Mouse (Mus musculus) forebrain, embryonic 10.5 days (tissue): ENCODE data around the gene Plau. TPM values are rescaled to one million over a fixed set of nuclear protein-coding genes. Genes with fewer than 3 reads are reported as not detected.

ENCODE experiments used
- DNase-seq: peaks from one replicate; pipeline ENCODE4 v3.0.0-alpha.2; 2017; ENCODE audit warnings: low spot score; ENCODE audit errors: extremely low spot score
- H3K27ac ChIP-seq: fragments of 300-500 bp; sonication (generic); 2 replicates; pipeline ENCODE4 v1.5.1; 2016; ENCODE audit warnings: mild to moderate bottlenecking
- H3K27me3 ChIP-seq: fragments of 300-500 bp; sonication (generic); 2 replicates; pipeline ENCODE4 v1.6.1; 2016; ENCODE audit warnings: mild to moderate bottlenecking; ENCODE audit not compliant: poor library complexity, severe bottlenecking
- H3K36me3 ChIP-seq: fragments of 300-500 bp; sonication (generic); replicated peaks from 2 replicates; pipeline ENCODE4 v1.6.1; 2016; ENCODE audit warnings: mild to moderate bottlenecking, moderate library complexity
- H3K4me1 ChIP-seq: fragments of 300-500 bp; sonication (generic); 2 replicates; pipeline ENCODE4 v1.6.1; 2016
- H3K4me3 ChIP-seq: fragments of 300-500 bp; sonication (generic); 2 replicates; pipeline ENCODE4 v1.5.1; 2016; ENCODE audit warnings: mild to moderate bottlenecking, moderate library complexity
- H3K9me3 ChIP-seq: fragments of 300-500 bp; sonication (generic); 2 replicates; pipeline ENCODE4 v1.6.1; 2016; ENCODE audit warnings: mild to moderate bottlenecking, moderate library complexity
- WGBS: fragments of 180-500 bp; shearing (Covaris S2); methylation state at CpG from one replicate; pipeline ENCODE4 v1.1.7; 2016; 5-methylcytosine and 5-hydroxymethylcytosine counted together
- polyA plus RNA-seq: library from polyadenylated mRNA; unstranded; fragments of >200 nt; fragmentation: Nextera tagmentation; extraction: Ambion mirVana; gene quantifications from 2 replicates; pipeline ENCODE4 v1.2.1, GENCODE M21; 2016

The Plau gene
- polyA plus RNA-seq, 1 experiment from 2014 or later: 0.40 TPM

- WGBS: 76% methylated on average over 7 of the region's 7 CpGs
- no peak for DNase-seq
- Histone ChIP-seq H3K27me3 (no peaks in the 10 kb centered on the region), H3K4me1 (no peaks in the 10 kb centered on the region), H3K27ac (no peak overlapping the region), H3K36me3 (no peaks in the 10 kb centered on the region), H3K9me3 (no peaks in the 10 kb centered on the region), H3K4me3 (no peak overlapping the region)
Measured at GRCm38 (mm10) chr14:20811779-20812406, 24.6 kb upstream of the Plau start.

DNA sequence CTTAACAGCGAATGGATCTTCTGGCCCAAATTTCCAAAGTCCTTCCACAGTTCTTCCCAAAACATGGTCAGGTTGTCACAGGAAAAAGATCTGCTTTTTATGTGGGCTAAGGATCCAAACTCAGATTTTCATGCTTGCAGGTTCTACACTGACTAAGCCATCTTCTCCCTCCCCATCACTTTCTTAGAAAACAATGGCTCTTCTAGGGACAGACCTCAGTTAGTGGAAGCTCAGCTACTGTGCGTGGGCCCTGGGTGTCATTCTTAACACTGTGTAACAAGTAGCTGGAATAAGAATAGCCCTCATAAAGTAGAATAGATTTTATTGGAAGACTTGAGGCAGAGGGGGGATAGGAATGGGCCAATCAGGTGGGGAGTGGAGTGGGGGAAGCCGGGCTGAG, 21.0 kb upstream of the Plau start:
- H3K4me3 ChIP-seq: no peak overlapping the region
- no peaks in the 10 kb centered on the region for H3K9me3 ChIP-seq
- no peaks in the 10 kb centered on the region for H3K27me3 ChIP-seq
- no peak for DNase-seq
- H3K27ac ChIP-seq: no peak overlapping the region
- 90% methylated on average over 3 of the region's 3 CpGs for WGBS
- no peaks in the 10 kb centered on the region for H3K36me3 ChIP-seq
- no peaks in the 10 kb centered on the region for H3K4me1 ChIP-seq

DNA sequence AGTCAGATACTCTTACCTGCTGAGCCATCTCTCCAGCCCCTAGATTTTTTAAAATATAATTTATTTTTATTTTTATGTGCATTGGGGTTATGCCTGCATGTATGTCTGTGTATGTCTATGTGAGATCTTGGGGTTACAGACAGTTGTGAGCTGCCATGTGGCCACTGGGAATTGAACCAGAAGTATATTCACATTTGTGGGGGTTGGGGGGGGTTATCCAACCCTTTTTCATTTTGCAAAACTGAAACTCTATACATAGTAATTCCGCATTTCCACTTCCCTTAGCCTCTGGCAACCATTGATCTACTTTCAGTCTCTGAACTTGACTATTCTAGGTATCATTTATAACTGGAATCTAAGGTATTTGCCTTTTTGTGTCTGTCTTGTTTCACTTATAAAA, 11.9 kb upstream of the Plau start:
- H3K9me3 ChIP-seq: no peaks in the 10 kb centered on the region
- H3K27ac ChIP-seq: no peak overlapping the region
- H3K4me1 ChIP-seq: no peaks in the 10 kb centered on the region
- DNase-seq: no peak
- no peak overlapping the region for H3K4me3 ChIP-seq
- no peaks in the 10 kb centered on the region for H3K36me3 ChIP-seq
- 88% methylated on average over 1 of the region's 1 CpGs for WGBS
- no peaks in the 10 kb centered on the region for H3K27me3 ChIP-seq

- no peak for DNase-seq
- no peaks in the 10 kb centered on the region for H3K9me3 ChIP-seq
- 91% methylated on average over 2 of the region's 2 CpGs for WGBS
Measured at GRCm38 (mm10) chr14:20825516-20825915, 10.9 kb upstream of the Plau start.

GRCm38 (mm10) chr14:20827061-20827460, 9.4 kb upstream of the Plau start:
- no peak overlapping the region for H3K27ac ChIP-seq
- H3K9me3 ChIP-seq: no peaks in the 10 kb centered on the region
- no peaks in the 10 kb centered on the region for H3K36me3 ChIP-seq
- 83% methylated on average over 8 of the region's 8 CpGs for WGBS
- H3K4me3 ChIP-seq: no peak overlapping the region
- no peaks in the 10 kb centered on the region for H3K4me1 ChIP-seq
- DNase-seq: no peak
- H3K27me3 ChIP-seq: no peaks in the 10 kb centered on the region

More at GRCm38 (mm10) chr14:20825516-20825915, 10.9 kb upstream of the Plau start:
- Histone ChIP-seq H3K27ac (no peak overlapping the region), H3K27me3 (no peaks in the 10 kb centered on the region), H3K4me3 (no peak overlapping the region), H3K36me3 (no peaks in the 10 kb centered on the region), H3K4me1 (no peaks in the 10 kb centered on the region)

DNA sequence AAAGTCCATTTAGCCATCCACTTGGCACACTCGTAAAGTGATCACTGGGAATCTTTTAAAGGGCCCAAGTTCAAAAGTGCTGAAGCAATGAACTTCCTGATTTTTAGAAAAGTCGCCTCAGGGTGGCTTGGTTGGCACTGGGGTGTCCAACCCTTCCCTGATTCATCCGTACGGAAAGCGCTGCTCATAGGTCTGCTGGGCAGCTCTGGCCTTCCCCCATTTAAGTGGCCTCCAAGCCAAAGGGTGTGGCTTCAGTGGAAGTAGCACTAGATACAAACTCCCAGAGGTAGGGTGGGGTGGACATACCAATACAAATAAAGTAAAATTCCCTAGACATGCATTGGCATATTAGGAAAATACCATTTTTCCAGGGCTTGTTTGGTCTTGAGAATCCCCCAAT, 9.0 kb upstream of the Plau start:
- WGBS: 90% methylated on average over 5 of the region's 5 CpGs
- Histone ChIP-seq H3K27me3 (no peaks in the 10 kb centered on the region), H3K9me3 (no peaks in the 10 kb centered on the region), H3K4me1 (no peaks in the 10 kb centered on the region), H3K27ac (no peak overlapping the region), H3K36me3 (no peaks in the 10 kb centered on the region), H3K4me3 (no peak overlapping the region)
- DNase-seq: no peak

DNA sequence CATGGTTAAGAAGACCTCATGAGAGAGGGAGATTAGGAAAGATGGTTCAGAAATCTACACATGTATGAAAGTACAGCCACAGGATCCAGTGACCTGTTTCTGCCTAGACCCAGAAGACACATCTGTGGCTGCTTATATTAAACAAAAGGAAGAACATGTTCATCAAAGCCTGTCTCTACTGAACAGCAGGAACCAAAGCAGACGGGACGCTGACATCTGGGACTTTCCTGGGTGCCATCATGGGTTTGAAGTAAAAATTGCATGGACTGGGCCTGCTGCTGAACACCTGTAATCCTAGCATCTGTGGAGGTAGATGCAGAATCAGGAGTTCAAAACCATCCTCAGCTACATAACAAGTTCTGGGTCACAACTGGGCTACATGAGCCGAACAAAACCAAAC, 7.9 kb upstream of the Plau start:
- no peak overlapping the region for H3K4me3 ChIP-seq
- H3K9me3 ChIP-seq: no peaks in the 10 kb centered on the region
- H3K27me3 ChIP-seq: no peaks in the 10 kb centered on the region
- H3K4me1 ChIP-seq: no peaks in the 10 kb centered on the region
- no peak for DNase-seq
- 89% methylated on average over 3 of the region's 3 CpGs for WGBS
- no peak overlapping the region for H3K27ac ChIP-seq
- no peaks in the 10 kb centered on the region for H3K36me3 ChIP-seq

DNA sequence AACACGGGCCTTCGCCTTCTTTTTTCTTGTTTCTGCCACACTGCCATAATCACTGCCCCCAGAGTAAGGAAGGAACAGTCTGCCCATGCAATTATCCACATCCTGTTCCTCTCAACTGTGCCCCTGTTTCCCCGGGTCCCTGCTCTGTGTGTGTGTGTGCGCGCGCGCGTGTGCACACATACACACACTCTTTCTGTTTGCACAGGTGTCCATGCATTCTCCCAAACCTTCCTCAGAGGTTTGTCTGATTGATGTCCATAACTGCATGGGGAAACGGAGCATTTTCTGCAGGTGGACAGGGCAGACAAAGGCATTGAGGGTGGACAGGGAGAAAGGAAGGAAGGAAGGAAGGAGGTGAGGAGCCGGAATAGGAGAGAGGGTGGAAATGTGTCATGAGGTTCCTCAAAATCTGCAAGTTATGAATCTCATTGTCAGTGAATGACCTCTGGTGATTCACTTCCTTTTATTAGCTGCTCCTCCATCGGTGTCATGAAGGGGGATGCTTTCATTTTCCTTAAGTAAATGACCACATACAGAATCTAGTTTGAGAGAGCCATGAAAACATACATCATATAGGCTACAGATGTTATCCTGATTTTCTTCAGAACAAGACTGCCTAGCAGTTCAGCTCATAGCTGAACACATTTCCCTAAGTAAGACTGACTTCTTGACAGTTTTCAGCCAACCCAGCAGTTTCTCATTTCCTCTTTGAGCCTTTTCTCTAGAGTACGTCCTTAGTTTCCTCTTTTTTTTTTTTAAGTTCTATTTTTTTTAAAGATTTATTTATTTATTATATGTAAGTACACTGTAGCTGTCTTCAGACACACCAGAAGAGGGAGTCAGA, 6.7 kb upstream of the Plau start:
- Histone ChIP-seq H3K4me3 (no peak overlapping the region), H3K9me3 (no peaks in the 10 kb centered on the region), H3K27me3 (peaks cover 3% of the 10 kb centered on the region; the same call in 1 of the 2 replicates), H3K36me3 (no peaks in the 10 kb centered on the region), H3K4me1 (no peaks in the 10 kb centered on the region), H3K27ac (no peak overlapping the region)
- no peak for DNase-seq
- WGBS: 90% methylated on average over 12 of the region's 12 CpGs

DNA sequence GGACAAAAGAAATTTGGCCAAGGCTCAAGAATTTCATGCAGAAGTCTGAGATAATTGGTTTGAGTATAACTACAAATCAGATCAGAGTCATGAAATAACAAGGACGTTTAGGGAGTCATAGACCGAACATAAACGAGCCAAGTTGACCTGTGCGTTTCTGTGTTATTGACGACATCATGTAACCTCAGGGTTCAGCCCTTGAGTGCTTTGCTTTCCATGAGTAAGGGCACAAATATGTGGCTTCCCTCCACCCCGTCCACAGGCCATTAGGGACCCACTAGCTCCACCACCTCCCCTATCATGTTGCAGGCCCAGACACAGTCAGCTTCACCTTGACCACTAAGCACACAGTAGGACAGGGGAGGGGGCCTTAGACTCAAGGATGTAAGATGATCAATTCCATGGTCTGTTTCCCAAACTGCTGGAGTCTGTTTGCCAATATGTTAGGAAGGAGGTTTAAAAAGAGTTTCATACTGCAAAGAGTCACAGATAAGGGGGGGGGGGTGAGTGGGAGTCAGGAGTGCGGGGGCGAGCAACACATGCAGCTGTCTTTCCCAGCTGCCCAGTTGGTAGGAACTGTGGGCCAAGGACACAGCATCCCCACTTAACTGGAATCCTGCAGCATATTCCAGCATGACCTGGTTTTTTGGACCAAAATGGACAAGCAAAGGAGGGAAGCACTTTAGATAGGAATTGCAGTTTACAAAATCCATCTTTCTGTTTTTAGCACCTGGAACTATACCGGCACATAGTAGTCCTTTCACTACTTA, 5.1 kb upstream of the Plau start:
- no peaks in the 10 kb centered on the region for H3K9me3 ChIP-seq
- WGBS: 86% methylated on average over 9 of the region's 9 CpGs
- peaks cover 3% of the 10 kb centered on the region; the same call in 1 of the 2 replicates for H3K27me3 ChIP-seq
- no peak overlapping the region for H3K27ac ChIP-seq
- no peak overlapping the region for H3K4me3 ChIP-seq
- H3K36me3 ChIP-seq: no peaks in the 10 kb centered on the region
- no peak for DNase-seq
- H3K4me1 ChIP-seq: peaks cover 6% of the 10 kb centered on the region

- Histone ChIP-seq H3K27ac (no peak overlapping the region), H3K4me3 (no peak overlapping the region), H3K4me1 (peaks cover 10% of the 10 kb centered on the region), H3K9me3 (no peaks in the 10 kb centered on the region), H3K27me3 (peaks cover 7% of the 10 kb centered on the region), H3K36me3 (no peaks in the 10 kb centered on the region)
- DNase-seq: no peak
- whole genome bisulfite sequencing: 83% methylated on average over 1 of the region's 1 CpGs
Measured at GRCm38 (mm10) chr14:20831915-20832314, 4.5 kb upstream of the Plau start.

GRCm38 (mm10) chr14:20833525-20833924, 2.9 kb upstream of the Plau start:
- Histone ChIP-seq H3K4me1 (peaks cover 18% of the 10 kb centered on the region), H3K27ac (no peak overlapping the region), H3K27me3 (peaks cover 23% of the 10 kb centered on the region), H3K4me3 (no peak overlapping the region), H3K9me3 (no peaks in the 10 kb centered on the region), H3K36me3 (no peaks in the 10 kb centered on the region)
- WGBS: 88% methylated on average over 4 of the region's 4 CpGs
- no peak for DNase-seq

- Histone ChIP-seq H3K27me3 (peaks cover 24% of the 10 kb centered on the region), H3K27ac (no peak overlapping the region), H3K9me3 (no peaks in the 10 kb centered on the region), H3K4me1 (peaks cover 18% of the 10 kb centered on the region), H3K36me3 (no peaks in the 10 kb centered on the region), H3K4me3 (no peak overlapping the region)
- 73% methylated on average over 7 of the region's 7 CpGs for whole genome bisulfite sequencing
- no peak for DNase-seq
Measured at GRCm38 (mm10) chr14:20834136-20834535, 2.3 kb upstream of the Plau start.
